ENCODE assay signal across 28 mouse cellular contexts in genomic region chr6:34520491-34520890, GRCm38 (mm10). TPM values are rescaled to one million over a fixed set of nuclear protein-coding genes. Genes with fewer than 3 reads are reported as not detected.
DNase-seq lines count a peak whose midpoint lies in the region; ATAC-seq and TF ChIP-seq lines count a peak whose summit lies in the region.
"Had no signal": no experiment of that assay in that cellular context is flagged by ENCODE, and none has a peak within 500 bp of the region (broad histone marks: within the 10 kb centered on the region; RNA-seq: fewer than 3 reads in every experiment).

No protein-coding gene starts in this region.

- whole genome bisulfite sequencing in kidney, postnatal 0 days: 77% methylated on average over 2 of the region's 2 CpGs
- WGBS in kidney, embryonic 14.5 days: 86% methylated on average over 2 of the region's 2 CpGs
- 32% methylated on average over 2 of the region's 2 CpGs for WGBS in embryonic facial prominence, embryonic 12.5 days
- WGBS in limb, embryonic 10.5 days: 64% methylated on average over 2 of the region's 2 CpGs
- 65% methylated on average over 2 of the region's 2 CpGs for WGBS in intestine, embryonic 15.5 days

- no peaks in the 10 kb centered on the region for H3K4me1 ChIP-seq in kidney, postnatal 0 days (replicated peaks; ENCODE audit: insufficient read depth, low read length)
- H3K4me1 ChIP-seq in kidney, embryonic 14.5 days (ENCODE audit: control insufficient read depth, insufficient read depth, low read length): no peaks in the 10 kb centered on the region
- H3K4me1 ChIP-seq in embryonic facial prominence, embryonic 12.5 days: peaks cover 31% of the 10 kb centered on the region
- H3K4me1 ChIP-seq in limb, embryonic 10.5 days: peaks cover 36% of the 10 kb centered on the region
- H3K4me1 ChIP-seq in intestine, embryonic 15.5 days (replicated peaks): 0 out of 2 replicates have a peak, but pooled peaks cover under 1% of the 10 kb centered on the region

- no peaks in the 10 kb centered on the region for H3K36me3 ChIP-seq in kidney, postnatal 0 days (ENCODE audit: insufficient read depth, low read length)
- H3K36me3 ChIP-seq in kidney, embryonic 14.5 days (ENCODE audit: control insufficient read depth, insufficient read depth, low read length): no peaks in the 10 kb centered on the region
- no peaks in the 10 kb centered on the region for H3K36me3 ChIP-seq in embryonic facial prominence, embryonic 12.5 days
- H3K36me3 ChIP-seq in limb, embryonic 10.5 days: no peaks in the 10 kb centered on the region
- H3K36me3 ChIP-seq in intestine, embryonic 15.5 days: no peaks in the 10 kb centered on the region
- H3K36me3 ChIP-seq: G1E; heart, embryonic 15.5 days had no signal

- no peak overlapping the region for H3K9ac ChIP-seq in kidney, postnatal 0 days (ENCODE audit: low read depth, low read length)
- no peak overlapping the region for H3K9ac ChIP-seq in kidney, embryonic 14.5 days (ENCODE audit: low read depth, low read length)
- H3K9ac ChIP-seq in embryonic facial prominence, embryonic 12.5 days: no peak overlapping the region
- no peak overlapping the region for H3K9ac ChIP-seq in intestine, embryonic 15.5 days
- H3K9ac ChIP-seq: forebrain, postnatal 0 days; heart, embryonic 15.5 days; liver, embryonic 14.5 days had no signal

- no peak for ATAC-seq in kidney, postnatal 0 days (replicated peaks; ENCODE audit: low FRiP score, low read depth)
- no peak for ATAC-seq in kidney, embryonic 14.5 days (ENCODE audit: low FRiP score, low TSS enrichment)
- ATAC-seq in embryonic facial prominence, embryonic 12.5 days (ENCODE audit: insufficient number of reproducible peaks, insufficient read depth, low FRiP score, low TSS enrichment): no peak
- ATAC-seq in intestine, embryonic 15.5 days: no peak
- ATAC-seq: forebrain, postnatal 0 days; hindbrain, embryonic 16.5 days; intestine, embryonic 16.5 days; midbrain, embryonic 16.5 days; Patski had no signal

- H3K27me3 ChIP-seq in kidney, postnatal 0 days (ENCODE audit: insufficient read depth, low read length): no peaks in the 10 kb centered on the region
- H3K27me3 ChIP-seq in kidney, embryonic 14.5 days (ENCODE audit: control insufficient read depth, insufficient read depth, low read length): no peaks in the 10 kb centered on the region
- no peaks in the 10 kb centered on the region for H3K27me3 ChIP-seq in embryonic facial prominence, embryonic 12.5 days
- H3K27me3 ChIP-seq in limb, embryonic 10.5 days (ENCODE audit: low read depth, poor library complexity, severe bottlenecking): no peaks in the 10 kb centered on the region
- H3K27me3 ChIP-seq in intestine, embryonic 15.5 days (replicated peaks): no peaks in the 10 kb centered on the region
- H3K27me3 ChIP-seq: CH12.LX; heart, embryonic 15.5 days; Patski had no signal

- no peak for TF ChIP-seq CTCF in kidney, postnatal 0 days (IDR thresholded peaks at IDR 0.05; ENCODE audit: low read depth)

- no peak overlapping the region for H3K27ac ChIP-seq in kidney, postnatal 0 days
- H3K27ac ChIP-seq in kidney, embryonic 14.5 days (ENCODE audit: low read depth, low read length): no peak overlapping the region
- peak overlapping the region; percentile 84 for H3K27ac ChIP-seq in embryonic facial prominence, embryonic 12.5 days
- H3K27ac ChIP-seq in limb, embryonic 10.5 days: peak overlapping the region; percentile 85
- no peak overlapping the region for H3K27ac ChIP-seq in intestine, embryonic 15.5 days
- H3K27ac ChIP-seq: heart, adult 2 months; heart, embryonic 15.5 days; liver, embryonic 14.5 days had no signal

- no peaks in the 10 kb centered on the region for H3K9me3 ChIP-seq in kidney, postnatal 0 days (replicated peaks; ENCODE audit: low read length)
- no peaks in the 10 kb centered on the region for H3K9me3 ChIP-seq in kidney, embryonic 14.5 days (ENCODE audit: control insufficient read depth, low read length)
- no peaks in the 10 kb centered on the region for H3K9me3 ChIP-seq in embryonic facial prominence, embryonic 12.5 days
- no peaks in the 10 kb centered on the region for H3K9me3 ChIP-seq in limb, embryonic 10.5 days (replicated peaks)
- no peaks in the 10 kb centered on the region for H3K9me3 ChIP-seq in intestine, embryonic 15.5 days
- H3K9me3 ChIP-seq: G1E; heart, embryonic 15.5 days had no signal

- H3K4me3 ChIP-seq in kidney, postnatal 0 days (replicated peaks; ENCODE audit: low read depth, low read length): no peak overlapping the region
- no peak overlapping the region for H3K4me3 ChIP-seq in kidney, embryonic 14.5 days (ENCODE audit: low read length)
- H3K4me3 ChIP-seq in embryonic facial prominence, embryonic 12.5 days: no peak overlapping the region
- H3K4me3 ChIP-seq in limb, embryonic 10.5 days: no peak overlapping the region
- H3K4me3 ChIP-seq in intestine, embryonic 15.5 days (replicated peaks): no peak overlapping the region
- H3K4me3 ChIP-seq: heart, adult 2 months; heart, embryonic 15.5 days had no signal

- DNase-seq in kidney, postnatal 0 days (ENCODE audit: low spot score): peak; percentile 58
- DNase-seq in limb, embryonic 10.5 days (ENCODE audit: low spot score): no peak
- no peak for DNase-seq in adrenal gland, adult 2 months
- DNase-seq in adrenal gland, adult 18-20 months (ENCODE audit: low spot score in 2 of 2): no peak
- DNase-seq: adrenal gland, adult 8-10 months; B cell, adult 2 months; cerebellum, adult 18-20 months; cerebellum, postnatal 36 days; forebrain, postnatal 0 days; gastrocnemius, postnatal 25 days; heart, adult 2 months; heart, postnatal 4 days; kidney, adult 9 months; kidney, postnatal 36 days; layer of hippocampus, adult 9-11 months; left cerebral cortex, postnatal 4 days; lung, postnatal 4 days had no signal

- H3K4me2 ChIP-seq in kidney, postnatal 0 days (ENCODE audit: low read length): no peak overlapping the region
- H3K4me2 ChIP-seq in kidney, embryonic 14.5 days (replicated peaks; ENCODE audit: low read depth, low read length): no peak overlapping the region
- H3K4me2 ChIP-seq in embryonic facial prominence, embryonic 12.5 days (replicated peaks): no peak overlapping the region
- no peak overlapping the region for H3K4me2 ChIP-seq in intestine, embryonic 15.5 days (replicated peaks)
- H3K4me2 ChIP-seq: heart, embryonic 15.5 days had no signal

RNA-seq across cellular contexts. Expression of gene Bpgm, which starts 44.5 kb away (rescaled TPM):
- 38.7 and 40.9 TPM in 2 replicates for polyA plus RNA-seq in kidney, postnatal 0 days (2015; fragmentation: Nextera tagmentation; extraction: Ambion mirVana)
- polyA plus RNA-seq in kidney, embryonic 14.5 days (2014; fragmentation: Nextera tagmentation; extraction: Ambion mirVana): 32.3 and 42.3 TPM in 2 replicates
- polyA plus RNA-seq in embryonic facial prominence, embryonic 12.5 days (2016; fragmentation: Nextera tagmentation; extraction: Ambion mirVana): 49.2 and 55.1 TPM in 2 replicates
- 46.7 and 49.5 TPM in 2 replicates for polyA plus RNA-seq in limb, embryonic 10.5 days (2016; fragmentation: Nextera tagmentation; extraction: Ambion mirVana)
- polyA plus RNA-seq in intestine, embryonic 15.5 days (2015; fragmentation: Nextera tagmentation; extraction: Ambion mirVana): 40.4 and 49.7 TPM in 2 replicates
- total RNA-seq in adrenal gland, adult 2 months (2021): 10 to 100 TPM; 21.7 to 34.7 TPM
- polyA plus RNA-seq in adrenal gland, adult 2 months (2012; rRNA removed): 3.9 and 4.1 TPM in 2 replicates
- 10 to 100 TPM; 26.2 to 39.8 TPM for total RNA-seq in adrenal gland, adult 18-20 months (2021)

Comparison
In these comparisons a context has a peak if more than half of its experiments do, and no peak if none do; other contexts are left out.
1. H3K27ac ChIP-seq: peak in embryonic facial prominence, embryonic 12.5 days (single experiment) and limb, embryonic 10.5 days (single experiment); none in kidney, postnatal 0 days (single experiment), kidney, embryonic 14.5 days (single experiment) and intestine, embryonic 15.5 days (single experiment).